Mouse (Mus musculus) lung, postnatal 4 days (tissue): ENCODE measurements at regions not wholly inside any gene's neighbourhood (a gene's known extent, or its start where the extent isn't known, plus 50 kb on each side); places are given as distances from the start of the nearest gene placed in this dataset.

ENCODE experiments used
- DNase-seq, 2 experiments: peaks; one replicate each; pipeline ENCODE4 v3.0.0; 2021

DNA sequence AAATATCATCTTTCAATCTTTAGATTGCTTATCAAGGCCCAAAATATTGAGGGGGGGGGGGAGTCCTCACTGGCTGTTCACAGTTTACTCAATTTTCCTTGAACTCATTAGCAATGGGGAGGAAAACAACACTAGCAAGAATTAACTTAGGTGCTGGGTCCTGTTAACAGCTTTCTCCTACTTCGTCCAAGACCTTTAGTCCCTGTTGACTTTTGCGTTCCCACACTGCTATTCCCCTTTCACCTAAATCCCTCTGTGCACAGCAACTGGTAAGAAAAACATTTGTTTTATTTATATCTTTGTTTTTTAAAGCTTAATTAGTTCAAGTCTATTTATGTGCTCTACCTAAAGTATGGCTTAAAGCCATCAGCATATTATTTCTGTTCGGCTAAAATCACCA lies 240.3 kb downstream of the Rnf152 start:
- no peak for DNase-seq

DNA sequence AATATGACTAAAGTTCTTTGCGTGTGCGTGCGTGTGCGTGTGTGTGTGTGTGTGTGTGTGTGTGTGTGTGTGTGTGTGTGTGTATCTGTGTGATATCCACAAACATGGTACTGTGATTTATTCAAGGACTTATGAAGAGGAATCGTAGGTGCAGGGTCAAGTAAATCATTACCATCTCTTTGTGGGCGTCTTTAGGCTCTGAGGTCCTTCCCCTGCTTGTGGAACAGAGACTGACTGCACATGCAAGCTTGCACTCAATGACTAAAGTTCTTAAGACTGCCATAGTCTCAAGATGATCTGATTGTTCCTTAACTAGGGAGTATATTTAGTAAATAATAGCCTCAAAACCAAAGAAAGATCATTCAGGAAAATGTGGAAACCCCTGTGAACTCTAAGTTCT lies 241.1 kb downstream of the Rnf152 start:
- DNase-seq = no peak

DNA sequence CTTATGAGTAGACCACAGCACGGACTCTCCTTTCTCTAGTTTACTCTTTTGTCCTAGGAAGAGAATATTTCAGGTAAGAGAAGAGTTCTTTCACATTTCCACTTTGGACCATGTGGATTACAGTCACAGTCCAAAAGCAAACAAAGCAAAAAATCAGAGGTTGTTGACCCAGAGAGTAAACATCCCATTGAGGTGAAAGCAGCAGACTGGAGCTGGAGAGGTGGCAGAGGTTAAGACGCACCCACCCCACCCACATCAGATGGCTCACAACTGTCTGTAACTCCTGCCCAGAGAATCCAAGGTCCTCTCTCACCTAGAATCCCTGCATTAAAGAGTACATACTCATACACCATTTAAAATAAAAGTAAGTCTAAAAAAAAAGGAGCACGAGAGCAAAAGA lies 241.7 kb downstream of the Rnf152 start:
- DNase-seq = no peak

DNA sequence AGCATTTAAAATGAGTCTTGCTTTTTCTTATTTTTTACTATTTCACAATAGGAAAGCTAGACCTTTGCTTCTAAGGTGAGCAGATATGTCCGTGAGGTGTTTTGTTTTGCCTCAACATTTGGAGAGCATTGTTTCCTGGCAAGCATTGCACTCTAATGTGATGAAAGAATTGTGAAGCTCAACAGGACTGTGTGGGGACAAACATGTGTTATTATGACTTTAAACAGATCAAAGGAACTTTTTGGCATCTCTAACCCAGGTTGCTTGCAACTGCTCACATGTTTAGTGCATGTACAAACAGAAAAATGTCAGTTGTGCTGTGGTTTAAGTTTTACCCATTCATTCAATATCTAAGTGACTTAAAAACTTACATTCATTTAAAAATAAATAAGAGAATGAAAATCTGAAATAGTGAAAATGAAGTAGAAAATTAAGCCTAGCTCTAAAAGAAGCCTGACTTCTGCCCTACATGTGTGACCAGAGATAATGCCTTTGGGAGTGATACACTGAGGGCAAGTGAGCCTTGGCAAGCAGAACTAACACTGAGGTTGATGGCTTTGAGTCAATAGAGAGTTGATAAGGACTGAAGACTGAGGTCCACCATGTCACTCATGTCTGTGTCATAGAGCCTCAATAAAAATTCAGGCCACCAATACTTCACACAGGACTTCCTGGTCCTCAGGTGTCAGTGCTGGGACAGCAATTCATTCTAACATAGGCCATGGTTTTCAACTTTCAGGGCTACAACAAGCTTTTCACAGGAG lies 243.6 kb downstream of the Rnf152 start:
- no peak for DNase-seq

DNA sequence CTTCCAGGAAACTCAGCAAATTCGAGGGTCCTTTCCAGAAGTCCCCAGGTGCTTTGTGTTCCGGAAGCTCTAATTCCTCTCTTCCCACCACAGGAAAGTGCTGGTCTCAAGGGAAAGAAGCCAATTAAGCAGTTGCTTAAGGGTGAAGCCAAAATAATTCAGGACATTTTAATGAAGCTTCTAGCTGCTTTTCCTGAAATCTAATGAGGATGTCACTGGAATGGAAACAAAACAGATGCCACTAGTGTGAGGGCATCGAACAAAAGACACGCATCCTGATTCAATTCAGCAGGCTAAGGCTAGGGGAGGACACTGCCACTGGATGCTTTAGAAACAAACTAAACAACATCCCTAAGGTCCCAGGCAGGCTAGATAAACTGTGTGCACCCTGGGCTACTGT lies 245.3 kb downstream of the Rnf152 start:
- DNase-seq = no peak

DNA sequence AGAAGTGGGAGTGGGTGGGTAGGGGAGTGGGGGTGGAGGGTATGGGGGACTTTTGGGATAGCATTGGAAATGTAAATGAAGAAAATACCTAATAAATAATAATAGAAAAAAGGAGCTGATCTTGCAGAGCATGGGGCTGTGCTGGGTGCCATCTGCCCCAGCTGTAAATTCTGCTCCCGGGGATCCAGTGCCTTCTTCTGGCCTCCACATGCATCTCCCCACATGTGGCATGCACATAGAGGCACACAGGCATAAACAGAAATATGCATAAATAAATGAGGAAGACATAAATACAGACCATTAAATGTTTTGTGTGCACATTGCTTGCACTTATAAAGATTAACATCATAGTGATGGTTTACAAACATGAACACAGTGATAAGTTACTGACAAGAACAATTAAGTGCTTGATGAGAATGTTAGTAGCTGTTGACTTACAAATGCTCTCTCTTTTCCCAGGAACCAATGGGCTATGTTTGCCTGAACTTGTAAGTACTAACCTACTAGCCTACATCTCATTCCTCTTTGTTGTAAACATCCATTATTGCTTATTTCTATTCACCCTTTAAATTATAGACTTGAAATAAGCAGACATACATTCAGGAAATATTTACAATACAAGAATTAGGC lies 245.8 kb downstream of the Rnf152 start:
- peak in 1 of 2 experiments; percentile 31 for DNase-seq

DNA sequence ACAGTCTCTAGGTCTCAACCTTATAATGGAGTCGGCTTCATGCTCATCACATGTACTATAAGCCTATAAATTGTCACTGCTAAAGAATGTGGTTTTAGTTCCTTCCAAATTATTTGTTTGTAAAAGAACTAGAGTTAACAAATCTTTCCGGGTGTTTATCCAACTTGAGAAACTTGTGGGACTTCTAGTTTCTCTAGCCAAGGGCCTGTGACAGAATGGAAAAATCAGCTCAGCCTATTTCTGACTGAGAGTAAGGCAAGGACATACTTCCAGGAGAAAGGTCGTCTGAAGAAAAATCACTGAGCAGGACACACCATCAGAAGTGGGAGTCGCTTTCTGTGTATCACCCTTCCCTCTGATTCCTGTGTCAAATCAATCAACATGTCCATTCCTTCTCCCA lies 248.7 kb downstream of the Rnf152 start:
- DNase-seq = no peak

DNA sequence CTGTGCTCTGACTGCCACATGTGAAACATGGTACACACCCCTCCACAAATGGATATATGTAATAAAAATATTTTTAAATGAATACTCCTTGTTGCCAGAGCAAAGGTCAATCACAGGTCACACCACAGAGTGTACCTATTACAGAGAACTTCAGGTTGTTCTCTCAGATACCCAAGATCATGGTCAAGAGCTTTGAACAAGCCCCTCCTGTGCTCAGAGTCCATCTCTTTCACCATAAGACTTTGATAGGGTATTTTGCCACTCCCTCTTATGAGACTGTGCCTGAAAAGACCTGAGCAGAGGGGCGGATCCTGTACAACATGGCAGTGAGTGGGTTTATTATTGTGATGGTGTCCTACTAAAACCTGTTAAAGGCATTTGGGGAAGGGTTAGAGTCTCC lies 249.3 kb downstream of the Rnf152 start:
- DNase-seq = no peak

DNA sequence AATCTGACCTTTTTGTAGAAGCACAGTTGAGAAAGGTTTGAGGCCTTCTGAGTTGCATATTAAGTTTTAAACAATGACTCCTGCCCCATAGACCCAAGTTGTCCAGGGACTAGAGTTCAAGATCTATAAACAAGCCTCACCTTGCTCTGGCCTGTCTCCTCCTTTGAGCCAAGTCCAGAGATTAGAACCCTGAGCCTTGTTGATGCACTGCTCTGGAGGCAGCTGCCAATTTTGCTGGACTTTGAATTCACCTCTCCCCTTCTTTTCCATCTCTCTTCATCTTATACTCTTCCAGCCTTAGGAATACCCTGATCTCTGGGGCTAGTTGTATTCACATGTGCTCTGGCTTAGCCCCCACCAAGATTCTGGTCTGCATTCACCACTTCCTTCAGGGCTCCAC lies 251.3 kb downstream of the Rnf152 start:
- no peak for DNase-seq

DNA sequence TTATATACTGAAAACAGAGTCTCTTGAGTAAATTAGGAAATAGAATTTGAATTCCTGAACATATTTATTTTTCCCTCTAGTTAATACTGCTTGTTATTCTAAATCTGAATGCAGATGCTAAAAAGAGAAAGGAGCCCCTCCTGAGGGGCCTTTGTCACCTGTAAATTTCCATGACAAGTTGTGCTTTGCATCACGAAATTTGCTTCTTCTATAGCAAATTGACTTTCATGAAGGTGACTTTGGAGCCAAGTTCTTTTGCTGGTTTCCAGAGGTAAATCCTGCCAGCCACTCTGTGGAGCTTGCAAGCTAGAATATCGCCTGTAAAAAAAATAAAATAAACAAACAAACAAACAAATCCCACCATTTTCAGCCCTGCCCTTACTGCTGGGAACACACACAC lies 261.4 kb downstream of the Rnf152 start:
- DNase-seq = no peak

DNA sequence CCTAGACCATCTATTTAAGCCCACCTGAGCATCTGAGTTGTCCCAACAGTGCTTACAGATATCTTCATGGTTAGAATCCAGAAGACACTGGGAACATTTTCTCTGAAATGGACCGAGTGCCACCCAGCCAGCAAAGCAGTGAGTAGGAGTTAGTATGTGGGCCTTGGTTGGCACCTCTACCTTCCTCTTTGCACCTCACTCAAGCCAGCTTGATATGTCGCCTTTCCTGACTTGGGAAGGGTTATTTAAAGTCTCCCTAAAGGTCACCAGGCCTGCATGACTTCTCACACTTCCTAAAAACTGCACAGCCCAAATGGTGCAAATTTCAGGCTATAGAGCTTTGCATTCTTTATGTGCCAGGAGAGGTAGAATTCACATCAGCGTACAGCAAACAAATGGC lies 262.0 kb downstream of the Rnf152 start:
- no peak for DNase-seq

DNA sequence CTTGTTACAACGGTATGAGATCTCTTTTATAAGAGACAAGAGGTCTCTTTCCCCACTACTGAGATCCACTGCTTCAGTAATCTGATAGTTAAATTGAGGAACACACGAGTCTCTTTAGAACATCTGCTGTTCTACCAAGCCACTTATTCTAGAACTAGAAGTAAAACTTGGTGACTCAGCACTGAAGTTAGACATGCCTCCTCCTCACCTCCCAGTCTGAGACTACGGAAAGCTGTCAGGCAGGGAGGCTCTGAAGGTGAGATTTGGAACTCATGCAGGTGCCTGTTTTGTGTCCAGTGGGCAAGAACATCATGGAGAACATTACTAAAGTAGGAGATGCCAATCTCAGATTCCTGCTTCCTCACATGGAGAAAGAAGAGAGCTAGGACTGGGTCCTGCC lies 262.6 kb downstream of the Rnf152 start:
- no peak for DNase-seq

DNA sequence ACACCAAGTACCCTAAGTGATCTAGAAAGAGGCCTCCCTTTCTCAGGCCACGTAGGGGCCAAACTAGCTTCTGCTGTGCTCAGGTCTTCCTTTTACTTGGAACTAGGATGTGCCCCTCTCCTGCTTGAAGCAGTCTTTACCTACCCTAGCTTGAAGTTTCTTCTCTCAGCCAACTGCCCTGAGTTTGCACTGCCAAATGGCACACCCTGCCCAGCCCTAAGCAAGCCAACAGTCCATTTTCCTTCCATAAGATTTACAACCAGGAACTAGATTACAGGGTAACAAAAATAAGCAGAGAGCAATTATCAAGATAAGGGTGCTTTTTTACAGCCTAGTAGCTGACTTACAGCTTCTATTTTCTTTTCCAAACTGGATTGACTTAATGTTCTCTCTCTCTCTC lies 263.5 kb downstream of the Rnf152 start:
- DNase-seq = no peak

DNA sequence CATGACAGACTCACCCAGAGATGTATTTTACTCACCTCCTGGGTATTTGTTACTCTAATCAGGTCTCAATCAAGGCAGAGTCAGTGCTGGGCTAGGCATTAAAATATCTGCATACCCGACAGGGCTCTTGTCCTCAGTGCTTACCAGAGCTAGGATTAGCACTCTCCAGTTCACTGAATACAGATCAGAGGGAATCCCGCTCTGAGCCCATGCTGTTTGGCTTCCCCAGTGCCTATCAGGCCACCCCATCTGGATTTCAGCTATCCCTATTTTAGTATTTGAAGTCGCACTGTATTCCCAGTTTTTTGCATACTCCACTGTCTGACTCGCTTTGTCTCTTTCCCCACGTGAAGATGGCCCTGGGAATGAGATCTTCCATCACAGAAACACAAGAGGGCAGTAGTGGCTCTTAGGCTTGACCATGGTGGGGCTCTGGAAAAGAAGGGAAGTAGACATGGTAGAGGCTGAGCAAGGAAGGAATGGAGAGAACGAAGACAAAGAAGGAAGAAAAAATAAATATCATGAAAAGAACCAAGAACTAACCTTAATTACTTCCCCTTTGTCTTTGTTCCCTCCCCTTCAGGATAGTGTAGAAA lies 264.1 kb downstream of the Rnf152 start:
- DNase-seq = peak in 1 of 2 experiments; percentile 49

DNA sequence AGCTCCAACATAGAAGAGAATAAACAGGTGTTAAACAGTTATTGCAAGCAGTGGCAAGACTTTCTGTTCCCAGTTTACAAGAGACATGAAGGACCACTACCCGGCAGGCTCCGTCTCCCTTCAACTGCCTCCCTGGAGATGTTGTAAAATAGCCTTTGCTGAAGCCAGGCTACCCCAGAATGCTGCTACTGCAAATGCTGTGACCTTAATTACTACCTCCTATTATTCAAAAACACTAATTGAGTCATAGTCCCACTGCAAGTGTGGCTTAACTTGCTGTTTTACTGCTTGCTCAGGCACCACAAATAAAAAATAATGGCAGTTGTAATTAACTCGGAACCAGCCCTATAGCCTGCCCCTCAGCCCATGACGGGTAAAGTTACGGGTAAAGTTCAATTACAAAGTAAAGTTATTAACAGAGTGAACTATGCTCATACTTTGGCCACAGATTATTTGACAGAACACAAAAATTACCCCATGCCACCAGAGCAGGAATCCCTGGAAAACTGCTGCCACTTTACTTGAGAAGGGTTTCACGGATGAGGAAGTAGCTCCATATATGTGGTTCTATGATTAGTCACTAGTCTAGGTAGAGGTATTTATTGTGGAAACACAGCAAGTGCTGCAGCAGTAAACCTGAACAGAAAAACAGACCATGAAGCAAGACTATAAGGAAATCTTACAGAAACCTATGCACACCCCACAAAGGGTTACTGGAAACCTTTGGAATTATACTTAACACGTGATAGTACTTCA lies 267.6 kb downstream of the Rnf152 start:
- no peak for DNase-seq

DNA sequence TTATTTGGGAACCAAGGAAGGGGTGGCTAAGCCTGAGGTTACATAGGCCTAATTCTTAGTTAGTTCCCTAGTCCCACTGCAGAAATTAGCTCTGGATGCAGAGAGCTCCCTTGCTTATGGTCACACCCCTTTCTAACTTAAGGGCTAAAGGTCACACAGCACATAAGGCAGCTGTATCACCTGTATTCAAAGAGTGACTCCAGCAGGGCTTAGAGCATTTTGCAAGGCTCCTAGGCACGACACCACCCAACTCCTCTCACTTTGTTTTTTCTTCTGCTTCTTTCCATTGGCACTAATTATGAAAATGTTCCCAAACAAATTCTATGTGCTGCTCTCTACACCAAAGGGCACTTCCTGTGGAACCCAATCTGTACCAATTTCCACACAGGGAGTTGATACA lies 268.9 kb downstream of the Rnf152 start:
- no peak for DNase-seq

DNA sequence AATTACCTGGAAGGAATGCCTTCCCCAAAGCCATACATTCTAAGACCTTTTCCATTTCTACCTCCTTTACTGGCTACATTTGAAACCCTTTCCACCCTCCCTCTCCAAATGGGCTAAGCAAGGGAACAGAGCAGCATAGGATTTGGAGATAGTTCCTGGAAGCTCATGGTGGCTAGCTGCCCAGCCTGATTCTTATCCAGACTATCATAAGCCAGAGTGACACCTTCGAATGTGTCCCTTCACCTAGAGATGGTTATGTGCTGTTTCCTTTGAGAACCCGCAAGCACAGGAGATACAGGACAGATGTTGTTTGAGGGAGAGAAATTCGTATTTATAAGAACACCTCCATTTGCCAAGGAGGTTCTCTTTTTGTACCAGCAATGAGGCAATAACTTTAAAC lies 272.0 kb downstream of the Rnf152 start:
- no peak for DNase-seq

DNA sequence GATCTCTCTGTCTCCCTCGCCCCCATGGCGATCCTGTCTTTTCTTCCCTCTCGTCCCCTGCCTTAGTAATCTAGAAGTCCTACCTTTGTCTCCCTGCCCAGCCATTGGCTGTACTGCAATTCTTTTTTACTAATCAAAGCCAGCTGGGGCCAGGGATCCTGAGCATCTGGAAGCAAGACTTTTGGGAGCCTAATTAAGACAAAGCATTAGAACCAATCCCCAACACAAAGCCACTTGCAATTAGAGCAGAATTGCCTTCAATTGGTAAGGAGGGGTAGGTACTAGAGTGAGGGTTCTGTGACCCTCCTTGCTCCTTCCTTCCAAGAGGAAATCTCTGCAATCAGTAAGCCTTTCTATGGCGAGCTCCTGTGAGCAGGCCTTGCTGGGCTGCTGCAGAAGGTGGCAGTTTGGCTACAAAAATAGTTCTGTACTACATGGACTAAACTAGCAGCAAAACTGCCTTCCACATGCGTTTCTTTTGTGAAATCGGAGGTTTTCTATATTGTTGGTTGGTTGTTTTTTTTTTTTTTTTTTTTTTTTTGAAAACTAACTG lies 272.9 kb downstream of the Rnf152 start:
- no peak for DNase-seq

DNA sequence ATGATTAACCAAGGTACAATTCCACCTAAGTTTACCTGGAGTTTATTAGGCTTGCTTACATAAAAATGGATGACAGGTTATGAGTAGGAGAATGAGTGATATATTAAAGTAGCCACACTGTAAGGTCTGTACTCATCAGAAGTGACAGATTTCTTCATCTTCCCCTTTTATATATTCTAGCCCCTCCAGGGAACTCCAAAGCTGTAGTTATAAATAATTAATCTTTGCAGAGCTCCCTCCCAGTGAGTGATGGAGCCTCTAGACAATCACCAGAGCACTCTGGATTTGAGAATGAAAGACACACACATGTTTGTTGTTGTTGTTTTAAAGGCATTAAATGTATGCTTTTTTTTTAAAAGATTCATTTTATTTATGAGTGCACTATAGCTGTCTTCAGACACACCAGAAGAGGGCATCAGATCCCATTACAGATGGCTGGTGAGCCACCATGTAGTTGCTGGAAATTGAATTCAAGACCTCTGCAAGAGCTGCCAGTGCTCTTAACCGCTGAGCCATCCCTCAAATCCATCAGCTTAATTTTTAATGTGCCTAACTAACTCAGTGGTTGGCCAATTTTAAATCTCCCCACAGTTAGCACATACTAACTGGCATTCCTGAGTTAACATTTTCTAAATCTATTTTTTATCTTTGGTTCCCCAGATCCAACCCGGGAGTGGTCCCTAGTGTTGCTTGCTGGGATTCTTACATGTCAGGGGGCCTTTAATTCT lies 273.5 kb downstream of the Rnf152 start:
- no peak for DNase-seq

DNA sequence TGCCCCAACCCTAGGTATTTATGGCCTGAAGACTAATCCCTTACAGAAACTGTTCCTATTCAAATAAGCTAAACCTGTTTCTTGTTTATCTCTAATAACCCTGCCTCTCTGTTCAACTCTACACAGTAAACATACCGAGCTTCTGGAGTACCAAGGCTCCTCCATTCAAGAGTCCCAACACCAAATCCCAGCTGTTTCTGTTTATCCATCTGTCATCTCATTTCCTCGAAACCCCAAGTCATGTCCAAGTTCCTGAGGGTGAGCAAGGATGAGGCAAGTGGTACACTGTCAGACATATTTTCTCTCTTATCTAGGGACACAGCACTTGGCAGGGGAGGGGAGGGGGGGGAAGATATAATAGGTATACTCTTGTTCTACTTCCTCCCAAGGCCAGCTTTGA lies 274.6 kb downstream of the Rnf152 start:
- no peak for DNase-seq

DNA sequence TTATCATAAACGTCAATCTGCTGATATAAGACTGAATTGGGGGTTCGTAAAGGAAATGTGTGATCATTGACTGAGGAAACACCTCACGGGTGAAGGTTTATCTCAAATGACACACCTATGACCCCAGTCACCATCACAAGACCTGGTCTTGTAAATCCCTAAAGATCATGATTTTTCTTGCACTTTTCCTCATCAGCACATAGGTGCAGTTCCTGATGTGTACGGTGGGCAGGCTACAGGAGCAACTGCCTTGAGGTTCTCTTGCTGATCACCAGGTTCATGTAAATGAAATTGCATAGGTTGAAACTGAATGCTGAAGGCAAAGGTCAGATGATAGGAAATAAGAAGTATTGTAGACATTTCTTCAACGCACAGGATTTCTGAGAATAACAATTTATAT lies 277.1 kb downstream of the Rnf152 start:
- DNase-seq = no peak

DNA sequence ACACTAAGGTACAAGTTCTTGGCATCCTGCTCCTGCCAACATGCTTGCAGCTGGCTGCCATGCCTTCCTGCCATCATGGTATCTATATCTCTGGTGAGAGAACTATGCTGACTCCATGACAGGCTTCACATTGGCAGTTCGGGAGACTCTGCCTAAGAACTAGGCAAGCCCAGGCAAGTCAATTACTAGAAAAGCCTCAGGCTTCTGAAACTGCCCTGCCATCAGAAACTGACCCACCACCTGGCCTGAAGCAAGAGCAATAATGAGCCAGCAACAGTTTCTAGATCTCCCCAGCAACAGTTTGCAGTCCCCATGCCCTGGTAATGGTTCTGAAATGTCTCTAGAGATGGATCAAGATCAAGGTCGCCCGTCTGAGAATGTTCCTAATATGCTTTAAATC lies 280.8 kb downstream of the Rnf152 start:
- DNase-seq = no peak

DNA sequence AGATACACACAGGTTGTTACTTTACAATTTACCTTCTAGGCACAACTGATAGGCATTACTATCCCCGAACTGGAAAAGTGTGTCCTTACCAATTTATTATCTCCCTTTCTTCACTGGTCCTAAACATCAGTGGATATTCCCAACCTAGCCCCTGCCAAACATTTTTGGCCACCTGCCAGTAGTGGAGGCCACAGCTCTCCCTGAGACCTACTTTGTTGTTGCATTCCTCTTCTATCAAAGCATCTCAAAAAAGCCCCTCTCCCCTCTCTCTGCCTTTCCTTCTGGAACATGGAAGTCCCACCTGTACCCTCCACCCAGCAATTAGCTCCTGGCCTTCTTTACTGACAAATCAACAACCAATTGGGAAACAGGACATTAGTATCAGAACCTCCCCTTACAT lies 282.2 kb downstream of the Rnf152 start:
- no peak for DNase-seq
